Mouse (Mus musculus) MEL (cell line): ENCODE measurements around the gene Cpped1.

Experiments used
- CHD2 ChIP-seq: IDR thresholded peaks from 2 replicates; pipeline ENCODE4 v1.6.1; 2011; ENCODE audit warnings: low read length, improper control_type of control experiment
- EP300 ChIP-seq, 2 experiments: IDR thresholded peaks; 2 replicates each; pipeline ENCODE4 v1.6.1; 2011; ENCODE audit warnings: improper control_type of control experiment in 2 of 2, low read length in 2 of 2, low read depth in 1 of 2, mild to moderate bottlenecking in 1 of 2
- GATA1 ChIP-seq: IDR thresholded peaks from 2 replicates; pipeline ENCODE4 v1.6.1; 2011; ENCODE audit warnings: low read depth, low read length, improper control_type of control experiment
- NRF1 ChIP-seq: IDR thresholded peaks from 2 replicates; pipeline ENCODE4 v1.6.1; 2014; ENCODE audit warnings: low read depth, mild to moderate bottlenecking, inconsistent platforms, low read length, improper control_type of control experiment, moderate library complexity; ENCODE audit not compliant: poor library complexity, insufficient read depth, severe bottlenecking
- POLR2AphosphoS2 ChIP-seq: IDR thresholded peaks from 2 replicates; pipeline ENCODE4 v1.6.1; 2011; ENCODE audit warnings: low read length, improper control_type of control experiment

GRCm38 (mm10) chr16:11905216-11905615, 4.0 kb downstream of the Cpped1 start:
- TF ChIP-seq GATA1: no peak
- no peak for TF ChIP-seq NRF1
- no peak for TF ChIP-seq CHD2
- TF ChIP-seq POLR2AphosphoS2: no peak
- no peak for TF ChIP-seq EP300 (IDR thresholded peaks at IDR 0.05; ENCODE audit: low read depth in 1 of 2, low read length in 2 of 2)
